Mouse (Mus musculus): ENCODE measurements around the gene Cmtm5. TPM values are rescaled to one million over a fixed set of nuclear protein-coding genes. Genes with fewer than 3 reads are reported as not detected.

Gene Cmtm5
- under 1 TPM in 1 of 2 experiments, not detected in 1; 0.25 TPM for total RNA-seq (2021)
- long read RNA-seq, experiment 1: 0 reads
- long read RNA-seq, experiment 2: 0 reads

GRCm38 (mm10) chr14:54935904-54936830 is at the start of gene Cmtm5:
TSS of gene Cmtm5 (plus strand) at chr14:54936261.
- DNase-seq: no peak
- intact Hi-C loops (cut with DNase I): no loop called here
- peak within 1 kb of the TSS; percentile 26 for H3K4me3 ChIP-seq
- H3K27ac ChIP-seq: peak within 1 kb of the TSS; percentile 35; the same call in 1 of the 2 replicates
- no peak for TF ChIP-seq CTCF (IDR thresholded peaks at IDR 0.05)

- peak within 1 kb of the TSS; percentile 84 for H3K4me3 ChIP-seq
- DNase-seq: no peak
- peak within 1 kb of the TSS; percentile 89 for H3K27ac ChIP-seq
- no peak for TF ChIP-seq CTCF (IDR thresholded peaks at IDR 0.05)
- intact Hi-C loops (cut with DNase I): loop anchor here (10.0 kb wide), 1 partner anchor 203 kb away; the partner anchor contains the start of genes Thtpa and Zfhx2
These were observed 43.9 kb upstream of the Cmtm5 start, which contains the start of gene Pabpn1 for GRCm38 (mm10) chr14:54892200-54892599. TSS of gene Pabpn1 (plus strand) at chr14:54892500.

- intact Hi-C loops (cut with DNase I): loop anchor here (10.0 kb wide), 1 partner anchor 201 kb away; the partner anchor contains the start of genes Thtpa and Zfhx2
- TF ChIP-seq CTCF (IDR thresholded peaks at IDR 0.05): no peak
- DNase-seq: peak; percentile 97
- Histone ChIP-seq H3K27ac (peak overlapping the region; percentile 98), H3K4me3 (peak overlapping the region; percentile 84)
These were observed 42.3 kb upstream of the Cmtm5 start for GRCm38 (mm10) chr14:54893651-54894181.

- intact Hi-C loops (cut with DNase I): loop anchor here (10.0 kb wide), 1 partner anchor 200 kb away; the partner anchor contains the start of genes Thtpa and Zfhx2
- H3K4me3 ChIP-seq: peak overlapping the region; percentile 84
- no peak for TF ChIP-seq CTCF (IDR thresholded peaks at IDR 0.05)
- peak; percentile 82 for DNase-seq
- peak overlapping the region; percentile 98 for H3K27ac ChIP-seq
These were observed 41.5 kb upstream of the Cmtm5 start for GRCm38 (mm10) chr14:54894296-54895151.

GRCm38 (mm10) chr14:54897445-54897844 is 38.6 kb upstream of the Cmtm5 start:
- Histone ChIP-seq H3K4me3 (no peak overlapping the region), H3K27ac (no peak overlapping the region)
- no peak for DNase-seq
- intact Hi-C loops (cut with DNase I): loop anchor here (10.0 kb wide), 1 partner anchor 197 kb away; the partner anchor contains the start of genes Thtpa and Zfhx2
- TF ChIP-seq CTCF (IDR thresholded peaks at IDR 0.05): no peak

GRCm38 (mm10) chr14:54900383-54900782 is 35.7 kb upstream of the Cmtm5 start:
- TF ChIP-seq CTCF (IDR thresholded peaks at IDR 0.05): peak; percentile 90

GRCm38 (mm10) chr14:54903641-54904040 is 32.4 kb upstream of the Cmtm5 start:
- no peak for DNase-seq
- no peak for TF ChIP-seq CTCF (IDR thresholded peaks at IDR 0.05)
- intact Hi-C loops (cut with DNase I): no loop called here
- Histone ChIP-seq H3K27ac (no peak overlapping the region), H3K4me3 (no peak overlapping the region)

More at GRCm38 (mm10) chr14:54900383-54900782, 35.7 kb upstream of the Cmtm5 start:
- peak; percentile 66 for DNase-seq
- intact Hi-C loops (cut with DNase I): loop anchor here (1.0 kb wide), 2 partner anchors 39 to 114 kb away; no protein-coding TSS in a partner anchor
- no peak overlapping the region; the same call in 1 of the 2 replicates for H3K27ac ChIP-seq
- no peak overlapping the region for H3K4me3 ChIP-seq

GRCm38 (mm10) chr14:54908682-54909081 is 27.4 kb upstream of the Cmtm5 start:
- no peak for DNase-seq
- intact Hi-C loops (cut with DNase I): no loop called here
- no peak overlapping the region for H3K4me3 ChIP-seq
- H3K27ac ChIP-seq: no peak overlapping the region
- TF ChIP-seq CTCF (IDR thresholded peaks at IDR 0.05): no peak

GRCm38 (mm10) chr14:54912109-54912850 is 23.8 kb upstream of the Cmtm5 start:
- peak overlapping the region; percentile 90 for H3K4me3 ChIP-seq
- peak overlapping the region; percentile 86 for H3K27ac ChIP-seq

GRCm38 (mm10) chr14:54912886-54913285 is 23.2 kb upstream of the Cmtm5 start, which contains the start of gene Slc22a17:
TSS of gene Slc22a17 (minus strand) at chr14:54913132.
- Histone ChIP-seq H3K4me3 (peak within 1 kb of the TSS; percentile 90), H3K27ac (peak within 1 kb of the TSS; percentile 86)
- intact Hi-C loops (cut with DNase I): no loop called here
- TF ChIP-seq CTCF (IDR thresholded peaks at IDR 0.05): no peak
- peak; percentile 75 for DNase-seq

More at GRCm38 (mm10) chr14:54912109-54912850, 23.8 kb upstream of the Cmtm5 start:
- TF ChIP-seq CTCF (IDR thresholded peaks at IDR 0.05): no peak
- peak; percentile 37 for DNase-seq
- intact Hi-C loops (cut with DNase I): no loop called here

- Histone ChIP-seq H3K4me3 (peak overlapping the region; percentile 90), H3K27ac (peak overlapping the region; percentile 86)
- intact Hi-C loops (cut with DNase I): no loop called here
- TF ChIP-seq CTCF (IDR thresholded peaks at IDR 0.05): no peak
- no peak for DNase-seq
These were observed 22.7 kb upstream of the Cmtm5 start for GRCm38 (mm10) chr14:54913343-54913742.
